Mouse (Mus musculus) megakaryocyte, embryonic 14.5 days (primary cell): Measurements from ENCODE around the gene Farp1.

Source experiments
- FLI1 ChIP-seq: IDR thresholded peaks from 2 replicates; pipeline ENCODE4 v1.6.1; 2012; ENCODE audit warnings: low read length, inconsistent platforms, mixed read lengths
- GATA1 ChIP-seq: IDR thresholded peaks from 3 replicates; pipeline ENCODE4 v1.6.1; 2012; ENCODE audit warnings: mixed read lengths, low read length, inconsistent platforms, borderline replicate concordance

DNA sequence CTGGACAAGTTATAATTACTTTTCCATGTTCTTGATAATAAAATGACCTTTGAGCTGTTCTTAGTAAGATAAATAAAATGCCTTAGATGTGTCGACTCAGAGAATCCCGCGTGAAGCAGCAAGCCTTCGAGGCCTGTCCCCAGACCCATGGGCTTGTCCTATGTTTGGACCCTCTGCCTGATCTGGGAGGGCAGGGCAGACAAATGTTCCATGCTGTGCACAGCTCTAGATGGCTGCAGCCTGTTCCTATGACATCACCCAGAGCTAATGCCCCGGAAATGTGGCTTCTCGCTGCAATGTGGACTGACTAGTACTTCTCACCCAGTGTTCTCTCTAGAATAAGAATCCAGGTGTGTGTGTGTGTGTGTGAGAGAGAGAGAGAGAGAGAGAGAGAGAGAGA, 229.5 kb downstream of the Farp1 start:
- TF ChIP-seq GATA1 (no peak), FLI1 (no peak)
